Mouse (Mus musculus): ENCODE measurements at regions not wholly inside any gene's neighbourhood (a gene's known extent, or its start where the extent isn't known, plus 50 kb on each side); places are given as distances from the start of the nearest gene placed in this dataset.

DNA sequence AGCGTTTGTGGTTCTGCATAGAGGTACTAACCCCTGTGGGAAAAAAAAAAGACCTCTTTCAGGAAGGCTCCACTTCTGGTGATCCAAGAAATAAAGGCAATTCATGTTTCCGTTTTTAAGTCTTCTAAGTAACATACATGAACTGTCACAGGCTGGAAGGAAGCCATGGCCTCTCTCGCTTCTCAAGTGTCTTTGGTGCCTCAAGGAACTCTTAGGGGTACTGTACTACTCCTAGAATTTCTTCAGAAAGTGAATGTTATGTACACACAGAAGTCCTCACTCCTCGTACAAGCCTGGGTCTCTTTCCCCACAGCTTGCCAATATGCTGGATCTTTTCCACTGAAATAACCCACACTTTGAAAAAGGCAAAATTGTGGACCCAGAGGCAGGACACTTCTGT lies 858.1 kb downstream of the Gsdmc2 start:
- DNase-seq = no peak

DNA sequence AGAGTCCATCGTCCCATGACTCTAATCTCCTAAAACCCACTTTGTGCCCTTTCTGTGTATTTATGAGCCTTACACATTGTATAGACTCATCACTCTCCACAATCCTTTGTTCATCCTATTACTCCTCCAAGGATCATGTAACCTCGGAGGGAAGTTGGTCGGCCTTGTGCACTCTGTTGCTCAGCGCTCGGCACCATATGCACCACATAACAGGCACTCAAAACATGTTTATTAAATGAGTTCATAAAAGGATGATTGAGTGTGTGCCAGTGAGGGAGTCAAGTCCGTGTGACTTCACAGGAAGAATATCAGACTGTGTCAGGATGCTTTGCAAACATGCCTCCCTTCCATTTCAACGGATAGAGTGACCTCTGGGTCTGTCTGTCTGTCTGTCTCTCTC lies 858.8 kb downstream of the Gsdmc2 start:
- DNase-seq = no peak

DNA sequence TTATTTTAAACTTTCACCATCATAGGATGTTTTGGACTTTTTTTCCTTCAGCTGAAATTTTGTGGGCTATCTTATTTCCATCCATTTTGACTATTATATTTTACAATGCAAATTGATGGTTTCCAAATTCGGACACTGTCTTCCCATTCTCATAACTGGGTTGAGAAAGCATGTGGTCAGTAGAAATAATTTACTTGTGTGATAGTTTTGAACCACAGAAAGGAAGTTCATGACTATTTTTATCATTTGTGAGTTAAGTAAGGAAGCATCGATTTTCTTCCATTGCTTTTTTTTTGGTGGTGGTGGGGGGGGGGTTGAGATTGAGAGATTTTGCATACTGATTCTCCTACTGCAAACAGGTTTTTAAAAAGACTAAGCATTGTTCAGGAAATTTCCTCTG lies 874.4 kb downstream of the Gsdmc2 start:
- DNase-seq = no peak

DNA sequence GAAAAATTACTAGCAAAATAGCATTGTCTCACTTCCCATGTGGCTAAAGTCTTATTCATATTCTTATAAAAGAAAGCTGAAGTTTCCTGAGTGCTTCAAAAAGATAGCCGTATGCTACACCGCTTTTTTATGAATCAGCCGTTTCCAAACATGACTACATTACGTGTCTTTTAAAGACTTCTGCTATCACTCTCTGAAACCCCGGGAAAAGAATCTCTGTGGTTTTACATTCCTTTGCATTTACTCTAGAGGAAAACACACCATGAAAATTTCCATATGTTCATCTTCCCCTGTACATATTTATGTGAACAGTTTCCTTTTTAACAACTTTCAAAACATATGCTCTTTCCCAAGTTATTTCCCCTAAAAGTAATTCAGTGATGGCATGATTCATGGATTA lies 882.3 kb downstream of the Gsdmc2 start:
- no peak for DNase-seq

- no peak for DNase-seq
Observed at GRCm38 (mm10) chr15:62960623-62961022, 884.4 kb downstream of the Gsdmc2 start.

DNA sequence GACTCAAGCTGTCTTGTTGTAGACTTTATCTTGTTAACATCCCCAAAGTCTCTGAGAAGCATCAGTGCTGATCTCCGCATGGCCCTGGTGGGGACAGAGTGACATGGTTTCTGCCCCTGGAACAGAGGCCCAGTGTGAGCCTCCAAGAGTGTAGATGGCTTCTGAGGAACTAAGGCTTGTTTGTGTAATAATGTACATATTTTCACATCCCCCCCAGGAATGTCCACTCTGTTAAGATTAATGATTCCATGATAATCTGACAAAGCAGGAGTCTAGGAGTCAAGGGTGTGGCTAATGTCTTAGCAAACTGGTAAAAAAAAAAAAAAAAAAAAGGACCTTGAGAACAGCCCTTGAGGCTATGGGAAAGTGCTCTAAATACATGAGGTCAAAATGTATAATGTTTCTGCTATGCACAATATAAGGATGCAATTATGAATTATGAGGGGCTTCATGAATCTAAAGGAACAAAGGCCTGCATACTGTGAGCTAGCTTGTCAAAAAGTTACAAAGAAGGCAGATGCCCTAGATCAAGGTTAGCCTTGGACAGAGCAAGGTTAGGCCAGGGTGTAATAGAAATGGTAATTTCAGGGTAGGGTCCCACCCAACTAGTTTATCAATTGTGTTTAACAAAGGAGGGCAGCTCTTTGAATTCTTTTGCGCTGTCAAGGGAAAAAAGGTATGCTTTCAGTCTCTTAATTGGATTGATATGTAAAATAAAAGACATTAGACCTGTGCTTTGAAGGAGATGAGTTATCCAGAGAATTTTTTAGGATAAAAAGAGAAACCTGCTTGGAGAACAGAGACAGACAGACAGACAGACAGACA lies 886.3 kb downstream of the Gsdmc2 start:
- no peak for DNase-seq

GRCm38 (mm10) chr15:62954889-62955288 lies 890.1 kb downstream of the Gsdmc2 start:
- DNase-seq = no peak

DNA sequence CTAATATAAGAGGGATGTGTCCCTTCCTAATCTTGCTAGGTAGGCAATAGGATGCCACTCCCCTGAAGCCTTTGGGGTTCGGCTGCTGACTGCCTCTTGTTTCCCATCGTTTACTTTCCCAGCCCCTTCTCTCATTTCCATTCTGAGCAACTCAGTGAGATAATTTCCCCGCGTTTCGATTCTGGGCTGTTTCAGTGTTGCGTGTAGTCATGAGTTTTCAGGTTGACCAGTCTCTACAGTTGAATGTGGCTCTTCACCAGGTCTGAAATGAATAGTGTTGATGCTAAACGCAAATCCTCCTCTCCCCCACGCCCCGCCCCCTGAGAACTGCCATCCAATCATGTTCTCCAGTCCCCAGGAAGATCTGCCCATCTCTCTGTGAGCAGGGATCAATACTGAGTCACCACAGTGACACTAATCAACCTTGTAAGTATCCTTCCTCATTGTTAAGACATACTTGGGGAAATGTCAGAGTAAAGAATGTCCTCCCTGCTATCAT lies 890.6 kb downstream of the Gsdmc2 start:
- DNase-seq = no peak

GRCm38 (mm10) chr15:62953215-62953941 lies 891.6 kb downstream of the Gsdmc2 start:
- no peak for DNase-seq

DNA sequence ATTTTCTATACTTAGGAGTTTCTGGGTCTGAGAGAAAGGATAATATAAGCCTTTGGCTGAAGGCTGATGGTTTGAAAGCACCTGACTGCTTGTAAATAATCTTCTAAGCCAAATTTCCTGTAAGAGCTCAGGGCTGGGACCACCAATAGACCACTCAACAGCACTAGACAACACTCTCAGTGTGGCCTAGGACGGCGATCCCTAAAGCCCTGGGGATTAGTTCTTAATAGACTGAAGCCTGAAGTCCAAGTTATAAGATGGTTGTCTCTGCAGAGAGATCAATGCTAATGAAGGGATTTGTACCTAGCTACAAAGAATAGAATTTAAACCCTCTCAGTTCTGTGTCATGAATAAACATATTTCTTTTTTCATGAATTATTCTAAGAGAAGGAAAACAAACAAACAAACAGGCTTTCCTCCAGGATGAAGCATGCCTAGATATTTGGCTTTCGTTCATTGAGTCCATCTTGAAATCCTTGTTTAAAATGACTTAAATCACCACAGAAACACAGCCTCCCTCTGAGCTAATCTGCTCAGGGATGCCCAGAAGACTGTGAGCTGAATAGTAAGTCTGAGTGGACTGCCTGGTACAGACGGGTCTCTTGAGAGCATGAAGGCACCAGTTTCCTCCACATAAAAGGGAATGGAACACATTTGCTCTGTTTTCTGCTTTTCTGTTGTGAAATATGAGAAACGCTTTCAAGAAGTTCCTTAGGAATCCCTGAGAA lies 892.3 kb downstream of the Gsdmc2 start:
- no peak for DNase-seq

DNA sequence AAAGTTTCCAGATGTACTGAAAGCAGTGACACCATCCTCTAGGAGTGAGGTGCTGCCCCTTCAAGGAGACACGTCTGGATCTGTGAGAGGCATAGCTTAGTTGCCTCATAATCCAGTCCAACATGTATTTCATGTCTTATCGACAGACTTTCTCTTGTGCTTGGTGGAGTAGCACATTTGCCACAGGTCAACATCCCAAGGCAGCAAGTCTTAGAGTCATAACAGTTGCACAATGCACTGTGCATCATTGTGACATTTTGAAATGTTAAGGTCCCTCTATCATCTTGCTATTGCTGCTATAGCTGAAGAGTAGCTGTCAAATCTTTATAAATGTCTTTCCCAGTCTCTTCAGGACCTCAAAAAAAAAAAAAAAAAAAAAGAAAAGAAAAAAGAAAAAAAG lies 905.6 kb downstream of the Gsdmc2 start:
- DNase-seq = no peak

- DNase-seq = no peak
Observed at GRCm38 (mm10) chr15:62937756-62938155, 907.2 kb downstream of the Gsdmc2 start.

- peak in 1 of 2 experiments; percentile 4 for DNase-seq
Observed at GRCm38 (mm10) chr15:62934522-62935189, 910.3 kb downstream of the Gsdmc2 start.

- no peak for DNase-seq
Observed at GRCm38 (mm10) chr15:62920520-62920919, 924.5 kb downstream of the Gsdmc2 start.

- DNase-seq = peak; percentile 35 to 41
Observed at GRCm38 (mm10) chr15:62919264-62919663, 925.7 kb downstream of the Gsdmc2 start.

GRCm38 (mm10) chr15:62908379-62908778 lies 936.6 kb downstream of the Gsdmc2 start:
- DNase-seq = peak in 1 of 2 experiments; percentile 7

- no peak for DNase-seq
Observed at GRCm38 (mm10) chr15:62907181-62907580, 937.8 kb downstream of the Gsdmc2 start.

GRCm38 (mm10) chr15:62903047-62903822 lies 941.7 kb downstream of the Gsdmc2 start:
- peak; percentile 57 to 75 for DNase-seq

DNA sequence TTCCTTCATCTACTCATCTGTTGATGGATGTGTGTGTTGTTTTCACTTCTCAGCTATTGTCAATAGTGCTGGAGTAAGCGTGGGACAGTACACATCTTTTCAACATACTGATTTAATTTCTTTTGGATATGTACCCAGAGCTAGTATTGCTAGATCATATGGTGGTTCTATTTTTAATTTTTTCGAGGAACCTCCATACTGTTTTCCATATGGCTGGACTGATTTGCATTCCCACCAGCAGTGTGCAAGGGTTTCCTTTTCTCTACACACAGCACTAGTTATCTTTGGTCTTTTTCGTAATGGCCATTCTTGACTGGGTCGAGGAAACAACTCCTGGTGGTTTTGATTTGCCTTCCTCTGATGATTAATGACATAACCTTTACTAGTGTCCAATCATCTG lies 943.0 kb downstream of the Gsdmc2 start:
- no peak for DNase-seq

DNA sequence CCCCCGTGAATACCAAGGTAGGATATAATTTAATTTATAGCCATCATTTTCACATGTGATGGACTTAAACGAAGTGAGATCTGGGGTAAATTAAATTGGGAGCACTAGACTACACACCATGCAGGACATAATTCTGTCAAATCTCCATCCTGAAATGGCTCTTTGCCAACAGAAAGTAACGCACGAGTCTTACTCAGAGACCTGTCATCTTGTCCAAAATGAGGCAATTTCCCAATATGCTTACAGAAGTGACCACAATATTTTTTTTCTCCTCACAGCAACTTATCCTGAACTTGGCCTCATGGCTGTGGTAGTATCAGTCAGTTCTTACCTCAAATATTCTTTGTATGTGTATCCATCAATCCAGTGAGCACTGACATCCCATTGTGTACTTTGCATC lies 955.2 kb downstream of the Gsdmc2 start:
- DNase-seq = no peak

DNA sequence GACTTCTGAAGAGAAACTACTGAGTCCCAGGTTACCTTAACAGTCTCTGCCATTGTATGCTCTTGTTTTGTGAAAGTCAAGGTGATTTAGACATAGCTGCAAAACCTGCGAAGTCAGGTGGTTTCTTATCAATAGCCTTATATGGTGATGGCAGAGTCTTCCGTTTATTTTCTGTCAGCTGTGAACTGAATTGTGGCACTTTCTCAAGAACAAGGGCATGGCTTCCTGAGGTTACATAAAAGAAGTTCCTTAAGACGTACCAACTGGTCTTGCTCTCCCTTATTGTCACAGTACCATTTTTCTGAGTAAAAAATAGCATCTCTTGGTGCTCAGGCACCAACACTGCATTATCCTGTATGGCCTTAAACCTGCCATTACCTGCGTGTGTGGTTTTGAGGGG lies 959.6 kb downstream of the Gsdmc2 start:
- no peak for DNase-seq

Measured in heart, adult 18-20 months (tissue).